ENCODE assay signal across 8 mouse cellular contexts in the genomic region with DNA sequence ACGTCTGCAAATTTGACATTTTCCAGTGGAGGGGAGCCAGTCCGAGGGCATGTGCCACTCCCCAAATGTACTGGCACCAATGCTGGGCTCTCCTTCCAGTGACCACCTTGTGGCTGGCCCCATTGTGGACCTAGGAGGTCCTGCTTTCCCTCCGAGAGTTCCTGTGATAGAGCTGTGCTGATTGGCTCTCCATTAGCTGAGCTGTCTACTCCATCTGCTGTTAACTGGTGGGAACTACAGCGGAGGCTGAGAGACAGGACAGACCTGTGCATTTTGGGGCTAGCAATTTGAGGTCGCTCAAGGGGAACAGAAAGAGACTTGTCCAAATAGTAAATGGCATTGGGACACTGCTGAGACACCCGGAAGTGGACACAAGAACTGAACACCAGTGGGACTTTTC. TPM values are rescaled to one million over a fixed set of nuclear protein-coding genes. Genes with fewer than 3 reads are reported as not detected.
DNase-seq lines count a peak whose midpoint lies in the region; ATAC-seq lines count a peak whose summit lies in the region.

No protein-coding gene starts in this region.

- intact Hi-C loops in heart, postnatal 25 days (cut with DNase I), result loop anchor here (1.0 to 5.0 kb wide), 3 partner anchors 87 to 493 kb away; no protein-coding TSS in a partner anchor

- peak; percentile 56 for DNase-seq in Muller cell, postnatal 12 days (ENCODE audit: inconsistent ontology term)
- DNase-seq in adrenal gland, postnatal 36 days, result peak; percentile 42 to 64
- peak; percentile 45 for DNase-seq in fibroblast of lung, adult 2 months (ENCODE audit: low read depth)
- DNase-seq in heart, postnatal 25 days (ENCODE audit: low spot score), result peak; percentile 6
- DNase-seq in layer of hippocampus, adult 9-11 months, result peak; percentile 66
- peak; percentile 81 for DNase-seq in lung, postnatal 10 days
- peak; percentile 4 for DNase-seq in skeletal muscle tissue, adult 2 months (ENCODE audit: low read depth, low spot score)

- ATAC-seq in megakaryocyte, adult 5-6 weeks (ENCODE audit: poor library complexity, severe bottlenecking), result no peak

RNA-seq across cellular contexts. Expression of a gene that starts 36.6 kb away (rescaled TPM):
- 1 to 10 TPM; 5.4 to 8.2 TPM for total RNA-seq in adrenal gland, postnatal 36 days (2021)
- total RNA-seq in heart, postnatal 25 days (2021), result 1 to 10 TPM; 1.9 to 3.0 TPM
- total RNA-seq in megakaryocyte, adult 5-6 weeks (2015), result not detected in 2 replicates
- not detected in 2 replicates for total RNA-seq in megakaryocyte, adult 5-6 weeks (2017)

Comparison
In these comparisons a context has a peak if more than half of its experiments do, and no peak if none do; other contexts are left out.
1. DNase-seq: peak in every context shown above with its lines; median percentile 81 in lung, postnatal 10 days; 66 in layer of hippocampus, adult 9-11 months; 56 in Muller cell, postnatal 12 days; 53 in adrenal gland, postnatal 36 days; 45 in fibroblast of lung, adult 2 months; 6 in heart, postnatal 25 days; 4 in skeletal muscle tissue, adult 2 months.